Mouse (Mus musculus) gastrocnemius, adult 8-10 months (tissue): Measurements from ENCODE around the gene Hnmt. TPM values are rescaled to one million over a fixed set of nuclear protein-coding genes. Genes with fewer than 3 reads are reported as not detected.
"Not testable (repeated sequence)": the region's sequence is repeated elsewhere in the genome, so short reads cannot be mapped to it uniquely, and the experiment has no call there.

ENCODE experiments used
- DNase-seq, 2 experiments: peaks; one replicate each; pipeline ENCODE4 v3.0.0; 2022; ENCODE audit warnings: low spot score in 2 of 2
- total RNA-seq, 4 experiments: library from RNA; stranded (reverse); gene quantifications; 2 replicates each; pipeline ENCODE4 v1.2.4; 2022

The Hnmt gene
- 1 to 10 TPM; 4.6 to 8.6 (median 7.1) TPM for total RNA-seq

- DNase-seq: no peak
Measured at GRCm38 (mm10) chr2:24049344-24049990, at the start of gene Hnmt. Hnmt (minus strand) TSS chr2:24049394.

- no peak for DNase-seq
Measured at GRCm38 (mm10) chr2:24096495-24096894, 47.3 kb upstream of the Hnmt start, which contains the start of gene Tbpl2. Tbpl2 (minus strand) TSS chr2:24096595.

DNA sequence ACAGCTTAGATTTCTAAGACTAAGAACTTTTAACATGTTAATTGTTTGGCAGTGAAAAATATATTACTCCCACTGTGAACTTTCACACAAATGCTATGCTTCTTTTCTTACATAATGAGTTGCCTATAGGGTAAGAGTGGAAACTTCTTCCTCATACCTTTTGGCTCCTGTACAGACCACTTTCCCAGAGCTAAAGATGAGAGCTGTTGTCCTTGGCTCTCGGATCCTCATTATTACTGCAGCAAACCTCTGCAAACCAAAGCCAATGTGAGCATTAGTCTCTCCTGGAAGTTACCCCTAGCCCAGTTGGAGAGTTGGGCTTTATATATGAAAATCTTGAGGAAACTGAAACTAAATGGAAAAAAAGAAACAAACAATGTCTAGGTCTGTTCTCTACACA is 41.7 kb upstream of the Hnmt start:
- DNase-seq: no peak

DNA sequence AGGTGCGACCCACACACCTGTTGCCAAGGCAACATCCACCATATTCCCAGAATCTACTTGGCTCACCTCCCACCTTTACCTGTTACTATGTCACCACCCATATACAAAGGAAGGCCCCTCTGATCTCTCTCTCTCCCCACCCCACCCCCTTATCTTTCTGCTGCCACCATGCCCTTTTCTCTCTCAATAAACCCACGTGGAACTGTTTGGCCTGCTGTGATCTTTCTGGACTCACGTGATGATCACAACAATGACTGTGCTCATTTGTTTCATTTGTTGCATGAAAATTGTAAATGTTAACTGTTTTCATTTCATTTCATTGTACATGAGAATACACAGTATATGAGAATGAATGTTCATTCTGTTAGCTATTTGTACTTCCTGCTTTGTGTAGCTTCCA is 1.3 kb upstream of the Hnmt start:
- DNase-seq: no peak

DNA sequence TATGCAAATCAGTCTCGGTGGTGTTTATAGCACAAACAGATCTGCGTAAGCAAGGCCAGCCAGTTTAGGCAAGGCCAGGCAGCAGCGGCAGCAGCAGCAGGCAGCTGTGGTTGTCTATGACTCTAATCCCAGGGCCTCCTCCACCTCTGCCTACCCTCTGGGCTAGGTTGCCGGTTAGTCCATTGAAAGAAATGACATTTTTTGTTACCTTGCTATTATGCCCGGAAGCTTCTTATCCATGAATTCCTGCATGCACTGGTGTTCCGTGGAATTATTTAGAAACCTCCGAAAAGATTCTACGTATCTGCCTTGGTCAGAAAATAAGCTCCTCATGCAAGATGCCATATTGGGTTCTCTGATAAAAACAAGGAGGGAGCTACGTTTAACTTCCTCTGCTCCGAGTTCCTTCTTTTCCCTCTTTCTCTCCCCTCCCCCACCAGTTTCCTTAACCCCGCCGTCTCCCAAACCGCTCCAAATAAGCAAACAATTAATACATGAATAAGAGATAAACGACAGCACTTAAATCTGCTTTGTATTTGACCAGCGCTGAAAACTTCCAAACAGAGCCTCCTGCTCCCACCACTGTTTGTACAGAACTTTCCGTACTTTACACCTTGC is 605 bp downstream of the Hnmt start:
- DNase-seq: peak; percentile 38 to 52

GRCm38 (mm10) chr2:24047551-24048479 is 1.4 kb downstream of the Hnmt start:
- no peak for DNase-seq

- no peak for DNase-seq
Measured at GRCm38 (mm10) chr2:24042901-24043300, 6.3 kb downstream of the Hnmt start.

GRCm38 (mm10) chr2:24040531-24040930 is 8.7 kb downstream of the Hnmt start:
- DNase-seq: no peak

DNA sequence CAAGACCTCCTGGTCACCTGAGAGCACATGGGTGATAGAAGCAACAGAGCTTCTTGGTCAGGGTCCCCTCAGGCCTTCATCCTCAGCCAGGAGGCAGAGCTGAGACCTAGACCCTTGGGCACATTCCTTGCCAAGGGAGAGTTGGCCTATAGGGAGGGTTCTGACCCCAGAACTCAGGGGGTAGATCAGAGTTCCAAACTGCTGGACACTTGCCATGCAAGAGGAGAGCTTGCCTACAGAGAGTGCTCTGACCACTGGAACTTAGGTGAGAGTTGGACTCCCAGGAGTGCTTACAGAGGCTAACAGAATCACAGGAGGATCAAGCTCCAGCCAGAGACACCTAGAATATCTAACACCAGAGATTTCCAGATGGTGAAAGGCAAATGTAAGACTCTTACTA is 29.8 kb downstream of the Hnmt start:
- DNase-seq: not testable (repeated sequence)

- no peak for DNase-seq
Measured at GRCm38 (mm10) chr2:24018966-24019365, 30.2 kb downstream of the Hnmt start.

DNA sequence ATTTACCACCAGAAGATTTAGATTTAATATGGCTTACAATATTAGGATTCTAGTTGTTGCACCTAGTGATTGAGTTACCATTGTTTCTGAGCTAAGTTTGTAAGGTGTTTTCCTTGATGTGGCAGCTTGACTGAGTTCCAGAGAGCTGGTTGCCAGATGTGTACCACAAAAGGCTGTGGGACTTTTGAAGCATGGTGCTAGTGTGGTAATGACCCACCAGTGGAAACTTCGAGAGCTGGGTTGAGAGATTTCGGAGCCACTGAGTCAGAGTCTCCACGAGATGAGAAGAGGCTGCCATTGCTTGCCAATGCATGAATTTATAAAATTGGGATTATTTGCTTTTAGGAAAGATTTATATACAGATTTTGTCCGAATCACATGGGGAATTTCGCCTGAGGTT is 34.2 kb downstream of the Hnmt start:
- DNase-seq: no peak

DNA sequence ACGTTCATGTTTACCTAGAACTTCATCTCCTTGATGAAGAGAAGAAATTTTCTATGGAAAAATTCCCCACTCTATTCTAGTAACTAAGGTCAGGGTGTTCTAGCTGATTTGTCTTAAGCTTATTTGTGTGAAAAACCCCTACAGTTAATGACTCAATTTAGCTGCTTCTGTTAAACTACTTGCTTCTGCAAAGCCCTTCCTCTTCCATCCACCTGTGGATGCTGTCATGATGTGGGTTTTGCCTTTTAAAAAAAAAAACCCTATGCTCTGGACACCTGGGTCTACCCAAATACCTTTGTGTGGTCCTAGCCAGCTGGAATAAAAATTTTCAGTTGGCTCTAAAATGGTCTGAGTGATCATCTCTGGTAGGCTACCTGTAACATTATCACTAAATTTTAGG is 49.9 kb downstream of the Hnmt start:
- DNase-seq: no peak

DNA sequence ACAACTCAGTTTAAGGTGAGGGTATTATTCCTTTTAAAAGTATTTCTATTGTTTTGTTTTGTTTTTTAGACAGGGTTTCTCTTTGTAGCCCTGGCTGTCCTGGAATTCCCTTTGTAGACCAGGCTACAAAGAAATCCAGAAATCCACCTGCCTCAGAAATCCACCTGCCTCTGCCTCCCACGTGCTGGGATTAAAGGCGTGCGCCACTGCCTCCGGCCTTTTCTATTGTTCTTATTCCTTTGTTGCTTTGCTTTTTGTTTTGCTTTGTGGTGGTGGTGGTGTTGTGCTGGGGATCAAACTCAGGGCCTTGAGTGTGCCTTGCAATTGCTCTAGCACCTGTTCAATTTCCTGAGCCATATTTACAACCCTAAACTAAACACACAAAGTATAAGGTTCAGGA is 50.4 kb downstream of the Hnmt start:
- DNase-seq: no peak

GRCm38 (mm10) chr2:23996830-23997229 is 52.4 kb downstream of the Hnmt start:
- DNase-seq: no peak

- DNase-seq: not testable (repeated sequence)
Measured at GRCm38 (mm10) chr2:23990034-23990573, 59.1 kb downstream of the Hnmt start.

DNA sequence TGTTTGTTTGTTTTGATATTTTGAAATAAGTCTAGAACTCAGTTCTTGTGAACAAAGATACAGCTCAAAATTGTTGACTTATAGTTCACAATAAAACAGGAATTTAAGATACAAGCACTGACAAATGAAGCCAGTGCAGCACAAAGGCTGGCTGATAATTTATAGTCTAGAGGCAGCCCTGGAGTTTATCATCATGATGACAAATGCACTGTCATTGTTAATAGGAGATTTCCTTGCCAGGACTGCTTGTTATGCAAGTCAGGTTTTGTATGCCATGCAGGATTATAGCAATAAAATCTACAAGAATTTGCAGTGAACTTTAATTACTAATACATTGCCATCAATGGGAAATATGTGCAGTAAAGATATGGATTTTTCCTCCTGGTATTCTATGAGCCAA is 61.9 kb downstream of the Hnmt start:
- no peak for DNase-seq

- no peak for DNase-seq
Measured at GRCm38 (mm10) chr2:23983343-23983742, 65.9 kb downstream of the Hnmt start.

- DNase-seq: no peak
Measured at GRCm38 (mm10) chr2:23982860-23983259, 66.3 kb downstream of the Hnmt start.

DNA sequence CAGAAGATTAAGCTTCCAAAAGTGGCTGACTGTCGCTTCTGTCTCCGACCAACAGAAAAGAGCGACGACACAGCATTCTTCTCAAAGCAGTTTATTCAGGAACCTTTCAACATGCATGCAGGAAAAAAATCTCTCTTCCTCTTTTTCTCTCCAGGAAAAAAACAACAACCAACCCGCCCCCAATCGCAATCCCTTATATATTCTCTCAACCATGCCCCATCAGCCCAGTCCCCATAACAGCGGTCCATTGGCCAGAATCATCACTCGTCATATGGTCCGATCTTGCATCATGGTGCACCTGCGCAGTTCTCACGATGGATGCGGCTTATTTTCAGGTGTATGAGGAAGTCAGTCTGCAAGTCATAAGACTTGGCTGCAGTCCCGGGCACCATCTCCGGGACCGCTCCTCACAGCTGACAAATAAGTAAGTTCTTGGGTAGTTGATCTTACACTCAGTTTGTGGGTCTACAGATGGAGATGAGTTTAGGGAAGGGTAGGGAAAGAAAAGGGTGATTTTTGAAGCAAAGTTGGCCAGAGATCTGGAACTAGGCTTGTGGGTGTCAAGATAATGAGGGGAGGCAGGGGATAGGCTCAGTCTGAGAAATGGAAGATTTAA is 88.4 kb downstream of the Hnmt start:
- not testable (repeated sequence) for DNase-seq
